Comparison of ENCODE assay signal across 15 mouse cellular contexts in genomic region chr12:37471631-37472030, GRCm38 (mm10).
"Had no signal": no experiment of that assay in that cellular context is flagged by ENCODE, and none has a peak within 500 bp of the region (broad histone marks: within the 10 kb centered on the region; RNA-seq: fewer than 3 reads in every experiment).

No protein-coding gene starts in this region.

- H3K27me3 ChIP-seq: limb, embryonic 13.5 days; neural tube, embryonic 13.5 days had no signal

- H3K4me3 ChIP-seq: limb, embryonic 13.5 days; midbrain, embryonic 10.5 days; myocyte; neural tube, embryonic 13.5 days had no signal

- H3K4me2 ChIP-seq: limb, embryonic 13.5 days; neural tube, embryonic 13.5 days had no signal

- DNase-seq: kidney, adult 8-10 months; kidney, postnatal 36 days; layer of hippocampus, adult 9-11 months; layer of hippocampus, postnatal 36 days; lung, adult 2 months; lung, postnatal 36 days; midbrain, embryonic 14.5 days; right cerebral cortex, postnatal 14 days; thymus, postnatal 4 days had no signal

- ATAC-seq: lung, postnatal 0 days had no signal

- H3K9me3 ChIP-seq: limb, embryonic 13.5 days; midbrain, embryonic 10.5 days; neural tube, embryonic 13.5 days had no signal

- H3K9ac ChIP-seq: limb, embryonic 13.5 days; liver, embryonic 14.5 days; neural tube, embryonic 13.5 days had no signal

- H3K36me3 ChIP-seq: limb, embryonic 13.5 days; midbrain, embryonic 10.5 days; neural tube, embryonic 13.5 days had no signal

- H3K4me1 ChIP-seq: midbrain, embryonic 10.5 days; neural tube, embryonic 13.5 days had no signal

- H3K27ac ChIP-seq: limb, embryonic 13.5 days; liver, embryonic 14.5 days; midbrain, embryonic 10.5 days; neural tube, embryonic 13.5 days had no signal
